ENCODE assay signal across 12 mouse cellular contexts in the genomic region with DNA sequence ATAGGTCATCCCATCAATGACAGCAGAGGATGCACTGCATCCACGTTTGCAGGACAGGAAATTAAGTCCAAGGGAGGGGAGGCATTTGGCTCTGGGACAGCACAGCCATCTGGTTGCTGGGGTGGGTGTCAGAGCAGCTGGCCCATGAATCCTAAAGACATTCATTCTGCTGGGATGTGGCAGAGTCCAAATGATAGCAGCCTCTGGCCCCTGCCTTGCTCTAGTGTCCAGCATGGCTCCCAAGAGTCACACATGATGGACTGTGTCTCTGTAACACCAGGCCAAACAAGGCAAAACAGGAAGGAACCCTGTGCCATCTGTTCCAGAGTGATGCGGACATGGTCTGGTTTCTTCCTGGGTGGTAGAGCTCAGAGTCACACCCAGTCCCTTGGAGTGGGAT. TPM values are rescaled to one million over a fixed set of nuclear protein-coding genes. Genes with fewer than 3 reads are reported as not detected.
DNase-seq lines count a peak whose midpoint lies in the region; ATAC-seq and TF ChIP-seq lines count a peak whose summit lies in the region.
"Had no signal": no experiment of that assay in that cellular context is flagged by ENCODE, and none has a peak within 500 bp of the region (broad histone marks: within the 10 kb centered on the region; RNA-seq: fewer than 3 reads in every experiment).

No protein-coding gene starts in this region.

- H3K79me2 ChIP-seq in liver, adult 2 months (ENCODE audit: control insufficient read depth, insufficient read depth, low read length): no peaks in the 10 kb centered on the region
- no peaks in the 10 kb centered on the region for H3K79me2 ChIP-seq in myocyte (ENCODE audit: control insufficient read depth, insufficient read depth)

- no peaks in the 10 kb centered on the region for H3K36me3 ChIP-seq in heart, embryonic 13.5 days
- no peaks in the 10 kb centered on the region for H3K36me3 ChIP-seq in liver, adult 2 months (ENCODE audit: control insufficient read depth, insufficient read depth, low read length)
- no peaks in the 10 kb centered on the region for H3K36me3 ChIP-seq in intestine, embryonic 14.5 days (ENCODE audit: control insufficient read depth, insufficient read depth, low read length)
- no peaks in the 10 kb centered on the region for H3K36me3 ChIP-seq in myocyte (ENCODE audit: control insufficient read depth, insufficient read depth)
- H3K36me3 ChIP-seq: hindbrain, embryonic 10.5 days had no signal

- no peak for DNase-seq in heart, adult 8-10 months (ENCODE audit: low spot score)
- DNase-seq in liver, adult 2 months (ENCODE audit: extremely low read depth, low read depth, low spot score): no peak
- no peak for DNase-seq in liver
- DNase-seq in intestine, embryonic 14.5 days (ENCODE audit: low spot score): no peak
- DNase-seq in right cerebral cortex, postnatal 36 days (ENCODE audit: low spot score in 2 of 2): no peak
- DNase-seq in spleen, postnatal 4 days (ENCODE audit: low spot score in 2 of 2): no peak
- DNase-seq: adrenal gland, postnatal 36 days; cerebellum, adult 9-10 months had no signal

- peaks cover 16% of the 10 kb centered on the region for H3K27me3 ChIP-seq in heart, embryonic 13.5 days (replicated peaks)
- H3K27me3 ChIP-seq in liver, adult 2 months (ENCODE audit: control insufficient read depth, insufficient read depth, low read length): no peaks in the 10 kb centered on the region
- no peaks in the 10 kb centered on the region for H3K27me3 ChIP-seq in intestine, embryonic 14.5 days (replicated peaks; ENCODE audit: control insufficient read depth, insufficient read depth, low read length)
- no peaks in the 10 kb centered on the region for H3K27me3 ChIP-seq in myocyte (ENCODE audit: control insufficient read depth, insufficient read depth, insufficient read length)

- no peak for TF ChIP-seq CTCF in liver, adult 2 months (IDR thresholded peaks at IDR 0.05; ENCODE audit: low read depth, low read length)

- no peaks in the 10 kb centered on the region for H3K9me3 ChIP-seq in heart, embryonic 13.5 days
- H3K9me3 ChIP-seq in intestine, embryonic 14.5 days (ENCODE audit: control insufficient read depth, low read length): no peaks in the 10 kb centered on the region
- H3K9me3 ChIP-seq: hindbrain, embryonic 10.5 days had no signal

- peaks cover 53% of the 10 kb centered on the region for H3K4me1 ChIP-seq in heart, embryonic 13.5 days
- H3K4me1 ChIP-seq in liver, adult 2 months (ENCODE audit: control insufficient read depth, insufficient read depth, low read length): peaks cover 5% of the 10 kb centered on the region; the same call in 1 of the 2 replicates
- H3K4me1 ChIP-seq in intestine, embryonic 14.5 days (replicated peaks; ENCODE audit: control insufficient read depth, insufficient read depth, low read length): peaks cover 18% of the 10 kb centered on the region

- H3K9ac ChIP-seq in heart, embryonic 13.5 days: no peak overlapping the region
- H3K9ac ChIP-seq in liver, adult 2 months (ENCODE audit: low read depth, low read length): no peak overlapping the region
- H3K9ac ChIP-seq in intestine, embryonic 14.5 days (ENCODE audit: low read length): no peak overlapping the region
- H3K9ac ChIP-seq: liver, embryonic 14.5 days had no signal

- no peak overlapping the region for H3ac ChIP-seq in myocyte (ENCODE audit: control insufficient read depth, insufficient read length)

- no peak for ATAC-seq in heart, embryonic 13.5 days (ENCODE audit: extremely low read depth, insufficient number of reproducible peaks, low FRiP score, low TSS enrichment)
- no peak for ATAC-seq in intestine, embryonic 14.5 days (replicated peaks; ENCODE audit: low FRiP score, low TSS enrichment, low read depth)

- H3K27ac ChIP-seq in heart, embryonic 13.5 days (replicated peaks): peak overlapping the region; percentile 58; the same call in 1 of the 2 replicates
- H3K27ac ChIP-seq in liver, adult 2 months (replicated peaks; ENCODE audit: insufficient read depth, low read depth, low read length): peak overlapping the region; percentile 29; the same call in 1 of the 2 replicates
- H3K27ac ChIP-seq in intestine, embryonic 14.5 days (ENCODE audit: low read depth): peak overlapping the region; percentile 27; the same call in 1 of the 2 replicates
- H3K27ac ChIP-seq: hindbrain, embryonic 10.5 days; liver, embryonic 14.5 days had no signal

- no peak overlapping the region for H3K4me2 ChIP-seq in heart, embryonic 13.5 days
- H3K4me2 ChIP-seq in intestine, embryonic 14.5 days (ENCODE audit: low read length): no peak overlapping the region
- H3K4me2 ChIP-seq in myocyte (ENCODE audit: low read depth): no peak overlapping the region

- no peak overlapping the region for H3K4me3 ChIP-seq in heart, embryonic 13.5 days
- no peak overlapping the region for H3K4me3 ChIP-seq in liver, adult 2 months (ENCODE audit: insufficient read depth, low read depth, low read length)
- no peak overlapping the region for H3K4me3 ChIP-seq in intestine, embryonic 14.5 days (ENCODE audit: low read depth, low read length)
- no peak overlapping the region for H3K4me3 ChIP-seq in myocyte
- H3K4me3 ChIP-seq: hindbrain, embryonic 10.5 days had no signal

- 63% methylated on average over 2 of the region's 2 CpGs for WGBS in heart, embryonic 13.5 days
- 67% methylated on average over 2 of the region's 2 CpGs for WGBS in liver, adult 2 months
- 47% methylated on average over 2 of the region's 2 CpGs for WGBS in intestine, embryonic 14.5 days

- no peak for TF ChIP-seq POLR2A in liver, adult 2 months (IDR thresholded peaks at IDR 0.05; ENCODE audit: extremely low read depth, insufficient read depth, low read length)
- TF ChIP-seq POLR2A in myocyte (IDR thresholded peaks at IDR 0.05; ENCODE audit: insufficient read length, low read depth): no peak

TF ChIP-seq in myocyte, 11 proteins besides CTCF, POLR2A, EP300 and RAD21:
- TF ChIP-seq TCF3 (IDR thresholded peaks at IDR 0.05; ENCODE audit: insufficient read length, low read depth) (no peak), POLR2AphosphoS2 (IDR thresholded peaks at IDR 0.05; ENCODE audit: insufficient read length, low read depth) (no peak), MYOD1 (IDR thresholded peaks at IDR 0.05; ENCODE audit: control insufficient read depth in 1 of 3, insufficient read length in 2 of 3, low read depth in 2 of 3) (peak in 1 of 3 experiments; percentile 33), MYOG (IDR thresholded peaks at IDR 0.05; ENCODE audit: control insufficient read depth in 1 of 3, insufficient read depth in 1 of 3, insufficient read length in 2 of 3, low read depth in 2 of 3) (peak in 1 of 3 experiments; percentile 31), SRF (IDR thresholded peaks at IDR 0.05; ENCODE audit: control insufficient read depth, insufficient read length, low read depth) (peak; percentile 59)

RNA-seq across cellular contexts. Expression of gene Arhgef17, which starts 20.0 kb away (rescaled TPM):
- polyA plus RNA-seq in heart, embryonic 13.5 days (2015; fragmentation: Nextera tagmentation; extraction: Ambion mirVana): 5.2 and 5.7 TPM in 2 replicates
- total RNA-seq in heart, adult 8-10 months (2022): 10 to 100 TPM; 25.0 to 36.6 (median 28.1) TPM
- 1.2 and 2.1 TPM in 2 replicates for total RNA-seq in liver, adult 2 months (2014; rRNA removed)
- 1.4 and 1.8 TPM in 2 replicates for polyA plus RNA-seq in liver, adult 2 months (2012; rRNA removed)
- polyA plus RNA-seq in intestine, embryonic 14.5 days (2014; fragmentation: Nextera tagmentation; extraction: Ambion mirVana): 12.9 and 14.2 TPM in 2 replicates
- polyA plus RNA-seq in myocyte (2012; fragmentation: generic; extraction: Trizol): 24.7 TPM

RNA-seq across cellular contexts. Expression of gene P2ry6, which starts 22.5 kb away (rescaled TPM):
- 4.3 and 4.6 TPM in 2 replicates for polyA plus RNA-seq in heart, embryonic 13.5 days (2015; fragmentation: Nextera tagmentation; extraction: Ambion mirVana)
- 1 to 10 TPM; 2.7 to 4.0 (median 3.3) TPM for total RNA-seq in heart, adult 8-10 months (2022)
- total RNA-seq in liver, adult 2 months (2014; rRNA removed): 0.92 and 1.5 TPM in 2 replicates
- polyA plus RNA-seq in liver, adult 2 months (2012; rRNA removed): 1.6 and 4.3 TPM in 2 replicates
- 11.1 and 11.9 TPM in 2 replicates for polyA plus RNA-seq in intestine, embryonic 14.5 days (2014; fragmentation: Nextera tagmentation; extraction: Ambion mirVana)
- 0.13 TPM for polyA plus RNA-seq in myocyte (2012; fragmentation: generic; extraction: Trizol)
